Mouse (Mus musculus) myocyte (in vitro differentiated cells): ENCODE results near the gene AI182371.

Source experiments
- CEBPB ChIP-seq: IDR thresholded peaks from 2 replicates; pipeline ENCODE4 v1.6.1; 2011; ENCODE audit warnings: mild to moderate bottlenecking, moderate library complexity; ENCODE audit not compliant: poor library complexity, insufficient read depth, severe bottlenecking
- E2F4 ChIP-seq: IDR thresholded peaks from one replicate; pipeline ENCODE4 v1.6.1; 2011; ENCODE audit warnings: mild to moderate bottlenecking, control low read depth, moderate library complexity; ENCODE audit not compliant: insufficient read depth
- MAX ChIP-seq: IDR thresholded peaks from one replicate; pipeline ENCODE4 v1.6.1; 2011; ENCODE audit warnings: low read depth, mild to moderate bottlenecking, control low read depth
- MYOD1 ChIP-seq, 3 experiments: IDR thresholded peaks; one replicate each; pipeline ENCODE4 v1.6.1; 2011; ENCODE audit warnings: control low read depth in 2 of 3, low read depth in 2 of 3, mild to moderate bottlenecking in 2 of 3, moderate library complexity in 1 of 3; ENCODE audit not compliant: insufficient read length in 2 of 3, control insufficient read depth in 1 of 3
- MYOG ChIP-seq, 3 experiments: IDR thresholded peaks; one replicate each; pipeline ENCODE4 v1.6.1; 2011; ENCODE audit warnings: control low read depth in 2 of 3, low read depth in 2 of 3, mild to moderate bottlenecking in 2 of 3; ENCODE audit not compliant: insufficient read length in 2 of 3, control insufficient read depth in 1 of 3, insufficient read depth in 1 of 3
- POLR2A ChIP-seq: IDR thresholded peaks from one replicate; pipeline ENCODE4 v1.6.1; 2011; ENCODE audit warnings: low read depth, mild to moderate bottlenecking, control low read depth, moderate library complexity; ENCODE audit not compliant: insufficient read length
- POLR2AphosphoS2 ChIP-seq: IDR thresholded peaks from one replicate; pipeline ENCODE4 v1.6.1; 2011; ENCODE audit warnings: low read depth, control low read depth; ENCODE audit not compliant: insufficient read length
- TCF12 ChIP-seq: IDR thresholded peaks from one replicate; pipeline ENCODE4 v1.6.1; 2011; ENCODE audit warnings: mild to moderate bottlenecking, control low read depth; ENCODE audit not compliant: poor library complexity, insufficient read depth, severe bottlenecking
- TCF3 ChIP-seq: IDR thresholded peaks from one replicate; pipeline ENCODE4 v1.6.1; 2011; ENCODE audit warnings: low read depth, control low read depth; ENCODE audit not compliant: insufficient read length
- USF1 ChIP-seq: IDR thresholded peaks from one replicate; pipeline ENCODE4 v1.6.1; 2011; ENCODE audit warnings: low read depth, mild to moderate bottlenecking, control low read depth, moderate library complexity

DNA sequence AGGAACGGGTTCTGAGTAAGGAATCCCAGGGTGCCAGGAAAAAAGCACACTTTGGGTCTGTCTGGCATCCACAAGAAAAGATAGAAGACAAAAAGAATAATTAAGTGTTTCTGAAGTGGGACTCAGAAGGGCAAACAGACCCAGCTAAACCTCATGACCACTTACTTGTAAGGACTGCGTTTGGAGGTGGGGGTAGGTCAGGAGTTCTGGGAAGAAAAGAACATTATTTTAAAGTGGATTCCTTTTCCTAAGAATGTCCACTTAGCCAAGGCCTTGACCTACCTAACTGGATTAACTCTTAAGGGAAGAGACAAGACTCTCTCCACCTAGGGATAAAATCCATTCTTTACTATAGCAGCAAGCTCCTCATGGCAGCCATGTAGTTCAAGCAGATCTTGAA, 28.8 kb downstream of the AI182371 start:
- TF ChIP-seq POLR2A (no peak), TCF3 (no peak), POLR2AphosphoS2 (no peak), MYOD1 (IDR thresholded peaks at IDR 0.05; ENCODE audit: control insufficient read depth in 1 of 3, insufficient read length in 2 of 3, low read depth in 2 of 3) (no peak), TCF12 (no peak), CEBPB (no peak), USF1 (no peak), MAX (no peak), E2F4 (no peak), MYOG (IDR thresholded peaks at IDR 0.05; ENCODE audit: control insufficient read depth in 1 of 3, insufficient read depth in 1 of 3, insufficient read length in 2 of 3, low read depth in 2 of 3) (no peak)
